Mouse (Mus musculus) layer of hippocampus, postnatal 14 days (tissue): ENCODE results near the gene Pdzd9. TPM values are rescaled to one million over a fixed set of nuclear protein-coding genes. Genes with fewer than 3 reads are reported as not detected.

Experiments
- DNase-seq, 2 experiments: peaks; one replicate each; pipeline ENCODE4 v3.0.0; 2021 to 2022; ENCODE audit warnings: low spot score in 2 of 2, mixed read lengths in 1 of 2
- total RNA-seq, 2 experiments: library from RNA; stranded (reverse); gene quantifications; 2 replicates each; pipeline ENCODE4 v1.2.3; 2021

Gene Pdzd9
- total RNA-seq, 2 experiments from 2014 or later: not detected

GRCm38 (mm10) chr7:120643217-120643616 is 26.9 kb downstream of the Pdzd9 start:
- no peak for DNase-seq

GRCm38 (mm10) chr7:120635821-120636220 is 34.3 kb downstream of the Pdzd9 start:
- no peak for DNase-seq

GRCm38 (mm10) chr7:120635362-120635781 is 34.8 kb downstream of the Pdzd9 start:
- no peak for DNase-seq

- peak; percentile 78 to 85 for DNase-seq
Measured at GRCm38 (mm10) chr7:120634711-120635361, 35.3 kb downstream of the Pdzd9 start, which contains the start of gene Uqcrc2. Uqcrc2 (plus strand) TSS chr7:120635176.

- no peak for DNase-seq
Measured at GRCm38 (mm10) chr7:120634301-120634700, 35.8 kb downstream of the Pdzd9 start.

- DNase-seq: peak in 1 of 2 experiments; percentile 60
Measured at GRCm38 (mm10) chr7:120632518-120632917, 37.6 kb downstream of the Pdzd9 start.

GRCm38 (mm10) chr7:120620841-120621240 is 49.3 kb downstream of the Pdzd9 start:
- DNase-seq: no peak

- no peak for DNase-seq
Measured at GRCm38 (mm10) chr7:120620075-120620771, 49.9 kb downstream of the Pdzd9 start.

Other genes with a start within 250 kb of the Pdzd9 start
- 100 to 1,000 TPM; 256 to 257 TPM for gene Uqcrc2, start 35.2 kb downstream of the Pdzd9 start, total RNA-seq
- gene Mosmo, start 7.3 kb upstream of the Pdzd9 start, total RNA-seq: 10 to 100 TPM; 55.0 to 63.7 TPM
- 10 to 100 TPM; 10.4 to 12.3 TPM for gene Vwa3a, start 69.0 kb upstream of the Pdzd9 start, total RNA-seq
- not detected for gene Gm5737, start 142.0 kb upstream of the Pdzd9 start, total RNA-seq
- gene Eef2k, start 172.5 kb upstream of the Pdzd9 start, total RNA-seq: 10 to 100 TPM; 35.5 to 38.1 TPM
- 10 to 100 TPM; 26.7 to 27.6 TPM for gene Polr3e, start 247.4 kb upstream of the Pdzd9 start, total RNA-seq